Mouse (Mus musculus) heart, embryonic 14.5 days (tissue): Measurements from ENCODE around the gene Prrc2b. TPM values are rescaled to one million over a fixed set of nuclear protein-coding genes. Genes with fewer than 3 reads are reported as not detected.
A peak's percentile ranks its signal among the peaks of the same experiment; 100 is the strongest.

ENCODE experiments used
- ATAC-seq: fragments of 200-750 bp; cut with Nextera tagmentation; 2 replicates; pipeline ENCODE4 v1.8.0; 2017; ENCODE audit warnings: low read depth, moderate TSS enrichment; ENCODE audit not compliant: insufficient number of reproducible peaks, insufficient read depth, low FRiP score
- H3K27ac ChIP-seq, 2 experiments: fragments of 200-500 bp in 1 of 2; fragments of 300-500 bp in 1 of 2; sonication (generic) in 1 of 2; replicated peaks in 1 of 2; 2 replicates each; pipeline ENCODE4 v1.5.1; 2012 to 2014; ENCODE audit warnings: low read depth in 2 of 2, low read length in 2 of 2, control low read depth in 1 of 2, mild to moderate bottlenecking in 1 of 2, mixed read lengths in 1 of 2; ENCODE audit not compliant: control insufficient read depth in 1 of 2, insufficient read depth in 1 of 2
- H3K27me3 ChIP-seq: fragments of 300-500 bp; sonication (generic); 2 replicates; pipeline ENCODE4 v1.6.1; 2014; ENCODE audit warnings: mild to moderate bottlenecking, low read length, control low read depth; ENCODE audit not compliant: control insufficient read depth, insufficient read depth
- H3K36me3 ChIP-seq: fragments of 300-500 bp; sonication (generic); 2 replicates; pipeline ENCODE4 v1.6.1; 2014; ENCODE audit warnings: mild to moderate bottlenecking, control low read depth, low read length, mixed read lengths; ENCODE audit not compliant: control insufficient read depth, insufficient read depth
- H3K4me1 ChIP-seq, 2 experiments: fragments of 200-500 bp in 1 of 2; fragments of 300-500 bp in 1 of 2; sonication (generic) in 1 of 2; 2 replicates each; pipeline ENCODE4 v1.6.1; 2012 to 2014; ENCODE audit warnings: low read length in 2 of 2, control low read depth in 1 of 2, mixed read lengths in 1 of 2; ENCODE audit not compliant: control insufficient read depth in 2 of 2, insufficient read depth in 2 of 2
- H3K4me2 ChIP-seq: fragments of 300-500 bp; sonication (generic); 2 replicates; pipeline ENCODE4 v1.6.1; 2014; ENCODE audit warnings: mild to moderate bottlenecking, low read length
- H3K4me3 ChIP-seq, 2 experiments: fragments of 200-500 bp in 1 of 2; fragments of 300-500 bp in 1 of 2; sonication (generic) in 1 of 2; 2 replicates each; pipeline ENCODE4 v1.5.1; 2012 to 2014; ENCODE audit warnings: low read length in 2 of 2, mild to moderate bottlenecking in 2 of 2, control low read depth in 1 of 2, low read depth in 1 of 2, moderate library complexity in 1 of 2; ENCODE audit not compliant: control insufficient read depth in 1 of 2, insufficient read depth in 1 of 2
- H3K9ac ChIP-seq: fragments of 300-500 bp; sonication (generic); 2 replicates; pipeline ENCODE4 v1.6.1; 2014; ENCODE audit warnings: mild to moderate bottlenecking, low read length
- H3K9me3 ChIP-seq: fragments of 300-500 bp; sonication (generic); 2 replicates; pipeline ENCODE4 v1.6.1; 2016; ENCODE audit warnings: low read length, control low read depth; ENCODE audit not compliant: control insufficient read depth
- WGBS: fragments of 180-500 bp; shearing (Covaris S2); extraction: QIAGEN DNeasy Blood & Tissue Kit; methylation state at CpG from one replicate; pipeline ENCODE4 v1.1.7; 2014; 5-methylcytosine and 5-hydroxymethylcytosine counted together
- microRNA-seq: library from miRNA; unstranded; fragments of <30 nt; microRNA quantifications from one replicate; pipeline ENCODE4, GENCODE M21; 2016
- polyA plus RNA-seq: library from polyadenylated mRNA; unstranded; fragments of >200 nt; fragmentation: Nextera tagmentation; extraction: Ambion mirVana; gene quantifications from 2 replicates; pipeline ENCODE4 v1.2.1, GENCODE M21; 2014

Prrc2b gene
- polyA plus RNA-seq, 1 experiment from 2014 or later = 41.8 TPM

DNA sequence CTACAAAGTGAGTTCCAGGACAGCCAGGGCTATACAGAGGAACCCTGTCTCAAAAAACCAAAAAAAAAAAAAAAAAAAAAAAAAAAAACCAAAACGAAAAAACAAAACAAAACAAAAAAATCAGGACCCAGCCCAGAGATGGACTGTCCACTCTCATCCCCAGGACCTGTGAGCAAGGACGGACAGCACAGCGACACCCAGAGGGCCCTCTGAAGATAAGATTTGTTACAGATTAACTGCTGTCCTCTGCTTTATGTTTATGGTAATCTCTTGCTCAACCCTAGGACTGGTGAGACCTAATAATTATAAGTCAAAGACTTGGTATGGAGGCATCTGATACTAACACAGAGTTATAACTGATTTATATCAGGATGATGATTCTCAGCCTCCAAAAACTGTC, 124.9 kb downstream of the Prrc2b start:
- no peaks in the 10 kb centered on the region for H3K4me1 ChIP-seq
- H3K27ac ChIP-seq = no peak overlapping the region
- H3K9me3 ChIP-seq = no peaks in the 10 kb centered on the region
- no peak overlapping the region for H3K9ac ChIP-seq
- H3K27me3 ChIP-seq = no peaks in the 10 kb centered on the region
- H3K36me3 ChIP-seq = peaks cover 38% of the 10 kb centered on the region
- no peak for ATAC-seq
- 49% methylated on average over 3 of the region's 3 CpGs for WGBS
- no peak overlapping the region for H3K4me3 ChIP-seq
- no peak overlapping the region for H3K4me2 ChIP-seq

DNA sequence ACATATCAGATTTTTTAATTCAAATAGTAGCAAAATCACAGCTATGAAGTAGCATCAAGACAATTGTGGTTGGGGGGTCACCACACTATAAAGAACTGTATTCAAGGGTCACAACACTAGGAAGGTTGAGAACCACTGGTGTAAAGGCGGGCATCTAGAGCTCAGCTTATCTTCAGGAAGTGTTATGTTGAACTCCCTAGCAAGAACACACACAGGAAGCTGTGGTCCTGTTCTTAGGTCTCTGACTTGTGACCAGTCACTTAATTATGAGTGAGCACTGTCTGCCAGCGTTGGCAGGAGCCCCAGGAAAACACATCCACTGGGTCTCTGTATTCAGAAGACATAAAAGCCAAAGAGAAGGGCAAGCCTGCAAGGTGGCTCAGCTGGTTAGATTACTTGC, 131.4 kb downstream of the Prrc2b start:
- H3K4me3 ChIP-seq = no peak overlapping the region
- peaks cover 2 to 14% of the 10 kb centered on the region in 2 experiments; a peak in 3 of 4 replicates for H3K4me1 ChIP-seq
- H3K27me3 ChIP-seq = no peaks in the 10 kb centered on the region
- WGBS = 59% methylated on average over 2 of the region's 2 CpGs
- H3K36me3 ChIP-seq = peaks cover 85% of the 10 kb centered on the region
- no peak for ATAC-seq
- H3K9ac ChIP-seq = no peak overlapping the region; the same call in 1 of the 2 replicates
- peak overlapping the region in 1 of 2 experiments; percentile 20; a peak in 1 of 4 replicates for H3K27ac ChIP-seq
- no peak overlapping the region for H3K4me2 ChIP-seq
- H3K9me3 ChIP-seq = no peaks in the 10 kb centered on the region

DNA sequence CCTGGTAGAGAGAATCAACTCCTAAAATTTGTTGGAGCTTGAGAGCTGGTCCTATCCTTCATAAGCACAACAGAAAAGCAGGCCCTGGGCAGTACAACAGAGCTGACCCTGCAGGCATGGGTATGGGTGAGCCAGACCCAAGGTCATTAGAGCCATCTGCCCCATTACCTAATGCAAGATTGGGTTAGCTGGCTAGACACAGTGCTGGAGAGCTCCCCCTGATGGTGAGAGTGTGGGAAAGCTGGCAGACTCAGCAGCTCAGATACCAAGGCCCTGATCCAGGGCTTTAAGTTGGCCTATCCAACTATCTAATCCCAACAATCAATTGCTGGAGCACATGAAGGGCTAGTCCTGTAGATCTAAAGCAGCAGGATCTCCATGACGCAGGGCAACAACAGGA, 131.8 kb downstream of the Prrc2b start:
- peaks cover 81% of the 10 kb centered on the region for H3K36me3 ChIP-seq
- 74% methylated on average over 1 of the region's 1 CpGs for WGBS
- peaks cover 2 to 14% of the 10 kb centered on the region in 2 experiments; a peak in 3 of 4 replicates for H3K4me1 ChIP-seq
- H3K27ac ChIP-seq = peak overlapping the region in 1 of 2 experiments; percentile 20; a peak in 1 of 4 replicates
- no peaks in the 10 kb centered on the region for H3K27me3 ChIP-seq
- ATAC-seq = no peak
- no peak overlapping the region for H3K4me3 ChIP-seq
- no peak overlapping the region for H3K4me2 ChIP-seq
- no peaks in the 10 kb centered on the region for H3K9me3 ChIP-seq
- no peak overlapping the region; the same call in 1 of the 2 replicates for H3K9ac ChIP-seq

DNA sequence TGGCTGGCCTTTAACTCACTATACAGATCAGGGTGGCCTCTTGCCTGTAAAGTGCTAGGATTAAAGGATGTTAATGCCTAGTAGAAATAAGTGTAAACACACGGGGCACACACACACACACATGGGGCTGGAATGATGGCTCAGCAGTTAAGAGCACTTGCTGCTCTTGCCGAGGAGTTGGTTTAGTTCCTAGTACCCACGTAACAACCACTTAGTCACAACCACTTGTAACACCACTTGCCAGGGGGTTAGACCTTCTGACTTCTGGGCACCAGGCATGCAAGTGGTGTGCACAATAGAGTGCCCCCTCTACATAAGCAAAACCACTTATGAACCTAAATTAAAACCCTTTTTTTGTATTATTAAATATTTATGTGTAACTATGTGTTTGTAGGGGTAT, 133.1 kb downstream of the Prrc2b start:
- Histone ChIP-seq H3K36me3 (peaks cover 68% of the 10 kb centered on the region), H3K4me3 (no peak overlapping the region), H3K27me3 (no peaks in the 10 kb centered on the region), H3K4me2 (no peak overlapping the region), H3K9ac (no peak overlapping the region), H3K4me1 (peaks cover 4 to 17% of the 10 kb centered on the region in 2 experiments), H3K9me3 (no peaks in the 10 kb centered on the region), H3K27ac (no peak overlapping the region)
- ATAC-seq = no peak
- WGBS = 93% methylated on average over 3 of the region's 3 CpGs

Small RNA genes lying within 50 kb of the gene (microRNA-seq; reads per million reads assigned to microRNA genes)
- gene Gm27805 = not detected

Other genes with a start within 250 kb of the Prrc2b start
- 68.5 and 72.7 TPM in 2 replicates for gene Aif1l, start 200.9 kb upstream of the Prrc2b start, polyA plus RNA-seq
- gene Nup214, start 176.6 kb upstream of the Prrc2b start, polyA plus RNA-seq = 46.2 and 48.5 TPM in 2 replicates
- gene Fam78a, start 66.2 kb upstream of the Prrc2b start, polyA plus RNA-seq = 29.0 and 33.7 TPM in 2 replicates
- 13.3 and 13.6 TPM in 2 replicates for gene Plpp7, start 55.6 kb upstream of the Prrc2b start, polyA plus RNA-seq
- gene Pomt1, start 85.5 kb downstream of the Prrc2b start, polyA plus RNA-seq = 15.9 and 17.3 TPM in 2 replicates
- gene Uck1, start 109.1 kb downstream of the Prrc2b start, polyA plus RNA-seq = 37.0 and 43.4 TPM in 2 replicates
- gene Golga2, start 136.3 kb downstream of the Prrc2b start, polyA plus RNA-seq = 19.3 and 22.6 TPM in 2 replicates
- gene Swi5, start 137.0 kb downstream of the Prrc2b start, polyA plus RNA-seq = 129 and 131 TPM in 2 replicates
- 28.8 and 31.1 TPM in 2 replicates for gene Ciz1, start 201.2 kb downstream of the Prrc2b start, polyA plus RNA-seq
- 4.7 and 5.6 TPM in 2 replicates for gene Dnm1, start 202.3 kb downstream of the Prrc2b start, polyA plus RNA-seq
- 56.6 and 64.5 TPM in 2 replicates for gene 1110008P14Rik, start 230.9 kb downstream of the Prrc2b start, polyA plus RNA-seq
- gene Lcn2, start 237.2 kb downstream of the Prrc2b start, polyA plus RNA-seq = 0.35 and 1.8 TPM in 2 replicates
- gene Ptges2, start 244.8 kb downstream of the Prrc2b start, polyA plus RNA-seq = 43.7 and 48.2 TPM in 2 replicates